Mouse (Mus musculus) adrenal gland, adult 18-20 months (tissue): ENCODE data around the gene Il18rap. TPM values are rescaled to one million over a fixed set of nuclear protein-coding genes. Genes with fewer than 3 reads are reported as not detected.
"Not testable (repeated sequence)": the region's sequence is repeated elsewhere in the genome, so short reads cannot be mapped to it uniquely, and the experiment has no call there.

ENCODE experiments used
- DNase-seq, 2 experiments: peaks; one replicate each; pipeline ENCODE4 v3.0.0; 2021 to 2022; ENCODE audit warnings: low spot score in 2 of 2
- total RNA-seq, 2 experiments: library from RNA; stranded (reverse); gene quantifications; 1 replicate in 1 of 2; 2 replicates in 1 of 2; pipeline ENCODE4 v1.2.3; 2021

Il18rap gene
- total RNA-seq, 2 experiments from 2014 or later = 0.10 to 0.17 TPM

DNA sequence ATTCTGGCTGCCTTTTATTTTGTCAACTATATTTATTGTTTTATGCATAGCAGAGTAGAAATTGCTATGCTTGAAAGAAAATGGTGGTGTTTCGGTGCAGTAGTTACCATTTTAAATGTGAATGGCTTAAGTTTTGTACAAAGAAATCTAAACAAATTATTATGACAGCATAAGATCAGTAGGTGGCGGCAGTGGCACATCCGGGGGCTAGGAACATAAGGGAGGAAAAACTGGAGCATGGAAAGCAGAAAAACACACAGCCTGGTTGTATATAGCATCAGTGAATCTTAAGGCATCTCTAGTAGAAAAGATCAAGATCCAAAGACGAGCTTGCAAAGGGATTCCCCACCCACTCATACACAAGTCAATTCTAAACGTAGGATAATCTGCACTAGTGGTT lies 22.4 kb downstream of the Il18rap start:
- DNase-seq = no peak

DNA sequence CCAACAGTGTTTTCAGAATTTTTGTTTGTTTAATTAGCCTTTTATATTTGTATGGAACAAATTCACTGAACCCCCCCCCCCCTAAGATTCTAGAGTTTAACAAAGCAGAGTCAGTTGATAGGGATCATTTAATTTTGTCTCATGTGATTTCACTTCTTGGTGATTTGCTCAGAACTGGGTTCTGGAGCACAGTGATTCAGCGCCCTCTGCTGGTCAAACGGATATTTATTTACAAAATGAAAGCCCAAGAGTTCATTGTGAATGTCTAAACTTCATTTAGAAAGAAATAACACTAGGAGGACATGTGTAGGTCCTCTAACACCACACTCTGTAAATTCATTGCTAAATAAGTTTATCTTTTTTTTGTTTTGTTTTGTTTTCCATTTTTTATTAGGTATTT lies 29.5 kb downstream of the Il18rap start:
- DNase-seq = peak; percentile 38 to 47

DNA sequence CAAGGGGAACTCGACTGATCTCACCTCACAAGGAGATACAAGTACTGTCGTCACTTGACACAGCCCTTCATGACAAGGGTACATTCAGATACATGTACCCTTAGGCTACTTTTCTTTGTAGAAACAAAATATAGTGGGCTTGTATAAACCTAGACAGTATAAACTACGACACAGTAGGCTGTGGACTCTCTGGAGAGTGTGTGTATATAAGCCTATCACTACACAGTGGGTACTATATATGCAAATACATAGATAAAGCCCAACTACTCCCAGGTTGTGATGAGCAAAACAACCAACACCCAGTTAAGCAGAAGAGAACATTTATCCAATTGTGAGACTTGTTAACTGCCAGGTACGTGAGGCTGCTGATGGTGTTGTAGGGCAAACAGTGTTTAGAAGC lies 31.5 kb downstream of the Il18rap start:
- DNase-seq = no peak

DNA sequence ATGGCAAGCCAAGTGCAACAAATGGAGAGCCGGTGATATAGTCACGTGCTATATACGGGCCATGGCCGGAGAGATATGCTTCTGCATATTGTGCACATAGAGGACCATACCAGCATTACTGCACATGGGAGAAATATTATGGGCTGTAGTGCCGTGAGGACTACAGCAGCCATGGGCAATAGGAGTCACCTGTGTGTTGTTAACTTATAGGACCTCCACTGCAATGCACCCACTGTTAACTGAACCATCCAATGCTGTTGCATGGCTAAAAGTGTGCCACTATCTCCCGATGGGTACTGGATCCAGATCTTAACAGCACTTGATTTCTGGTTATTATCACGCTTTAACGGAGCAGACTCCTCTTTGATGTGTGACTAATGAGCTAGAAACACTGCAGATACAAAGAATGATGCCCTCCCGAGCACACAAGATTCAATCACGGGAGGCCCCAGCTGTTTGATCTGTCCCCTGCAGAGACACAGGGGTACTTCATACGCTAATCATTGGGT lies 32.0 kb downstream of the Il18rap start:
- DNase-seq = no peak

DNA sequence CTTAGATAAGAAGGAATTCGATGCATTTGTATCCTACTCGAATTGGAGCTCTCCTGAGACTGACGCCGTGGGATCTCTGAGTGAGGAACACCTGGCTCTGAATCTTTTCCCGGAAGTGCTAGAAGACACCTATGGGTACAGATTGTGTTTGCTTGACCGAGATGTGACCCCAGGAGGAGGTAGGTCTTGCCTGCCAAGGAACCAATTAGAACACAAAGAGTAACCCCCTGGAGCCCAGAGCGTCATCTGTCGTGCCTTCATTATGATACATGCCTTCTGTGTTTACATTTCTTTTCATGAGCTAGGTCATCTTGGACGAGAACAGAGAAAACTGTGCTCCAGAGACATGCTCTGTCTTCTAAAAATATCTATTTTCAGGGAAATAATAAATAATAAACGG lies 32.6 kb downstream of the Il18rap start:
- no peak for DNase-seq

DNA sequence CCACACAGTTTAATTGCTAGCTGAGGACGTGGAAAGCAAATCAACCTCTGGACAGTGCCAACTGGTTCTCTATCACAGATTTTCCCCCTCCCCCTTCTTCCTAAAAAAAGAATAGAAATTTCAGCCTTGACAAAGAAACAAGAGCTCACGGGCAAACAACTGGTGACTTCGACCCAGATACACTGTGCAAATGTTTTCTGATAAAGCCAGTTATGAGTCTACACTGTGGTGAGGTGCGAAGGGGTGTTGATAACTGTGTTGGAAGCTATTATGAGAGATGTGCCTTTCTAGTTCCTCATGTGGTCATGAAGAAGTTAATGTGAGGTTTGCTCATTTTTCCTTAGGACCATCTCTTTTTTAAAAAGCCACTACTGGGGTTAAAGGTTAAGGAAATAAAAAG lies 54.2 kb downstream of the Il18rap start:
- no peak for DNase-seq

DNA sequence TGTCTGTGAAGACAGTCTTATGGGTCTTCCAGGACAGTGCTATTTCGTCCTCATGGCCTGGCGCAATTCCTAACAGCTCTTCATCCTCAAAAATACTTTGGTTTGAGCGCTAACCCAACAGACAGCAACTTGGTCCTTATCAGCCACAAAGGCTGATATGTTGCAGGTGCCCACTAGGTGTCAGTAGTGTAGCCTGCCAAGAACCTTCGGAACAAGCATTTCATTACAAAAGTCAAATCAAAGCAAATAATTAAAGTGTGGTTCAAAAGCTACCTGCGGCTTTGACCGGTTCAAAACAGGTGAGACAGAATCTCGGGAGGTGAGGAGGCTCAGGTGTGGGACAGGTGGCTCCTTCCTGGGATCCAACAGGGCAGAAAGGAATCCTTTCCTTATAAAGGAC lies 64.6 kb downstream of the Il18rap start, which contains the start of gene Slc9a4:
Slc9a4 (plus strand) TSS at position 298 of the 400 bp plus-strand sequence.
- DNase-seq = peak; percentile 14 to 25

DNA sequence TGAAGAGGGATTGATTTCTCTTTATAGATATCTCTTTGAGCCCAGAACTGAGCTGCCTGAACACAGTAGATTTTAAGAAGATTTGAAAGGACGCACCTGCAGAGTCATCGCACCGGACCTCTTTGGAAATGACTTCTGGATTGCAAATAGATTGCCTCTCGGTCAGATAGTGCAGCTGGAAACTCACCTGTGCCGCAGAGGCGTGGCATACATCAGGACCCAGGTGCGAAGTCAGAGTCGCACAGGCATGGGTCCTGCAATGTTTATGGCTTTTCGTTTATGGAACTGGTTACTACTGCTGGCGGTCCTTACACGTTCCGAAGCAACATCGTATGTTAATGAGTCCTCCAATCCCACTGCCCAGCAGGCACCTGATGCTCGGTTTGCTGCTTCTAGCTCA lies 65.1 kb downstream of the Il18rap start:
- DNase-seq = no peak

DNA sequence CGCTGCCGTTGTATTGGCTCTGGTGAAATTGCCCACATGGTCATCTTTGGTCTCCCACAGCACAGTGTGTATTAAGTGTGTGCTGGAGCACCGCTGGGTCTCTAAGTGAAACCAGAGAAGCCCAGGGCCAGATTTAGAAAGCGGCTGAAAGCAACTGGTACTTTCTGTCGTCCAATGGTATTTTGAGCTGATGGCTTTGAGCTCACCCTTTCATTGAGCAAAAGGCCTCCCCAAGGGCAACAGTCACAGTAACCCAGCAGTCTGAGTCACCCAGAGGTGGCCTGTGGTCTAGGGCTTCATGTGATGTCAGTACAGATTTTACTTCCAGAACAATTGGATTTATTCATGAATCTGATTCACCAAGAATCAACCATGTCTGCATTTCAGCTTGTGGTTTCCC lies 71.6 kb downstream of the Il18rap start:
- DNase-seq = no peak

DNA sequence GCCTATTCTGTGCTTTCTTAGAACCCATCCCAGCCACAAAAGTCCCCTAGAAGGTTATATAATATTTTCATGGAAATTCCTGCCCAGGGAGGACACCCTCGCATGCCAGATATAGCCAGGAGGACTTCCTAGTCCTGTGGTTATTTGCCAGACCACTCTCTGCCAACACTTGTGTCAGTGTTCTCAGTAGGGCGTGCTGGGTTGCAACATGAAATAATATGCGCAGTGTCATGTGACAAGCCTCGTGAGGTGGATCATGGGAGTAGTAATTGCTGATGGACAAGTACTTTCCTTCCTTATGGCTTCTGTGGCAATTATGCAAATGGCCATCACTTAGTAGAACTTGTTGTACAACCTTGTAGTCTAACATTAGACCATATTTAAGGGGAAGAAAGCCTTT lies 75.8 kb downstream of the Il18rap start:
- DNase-seq = no peak

DNA sequence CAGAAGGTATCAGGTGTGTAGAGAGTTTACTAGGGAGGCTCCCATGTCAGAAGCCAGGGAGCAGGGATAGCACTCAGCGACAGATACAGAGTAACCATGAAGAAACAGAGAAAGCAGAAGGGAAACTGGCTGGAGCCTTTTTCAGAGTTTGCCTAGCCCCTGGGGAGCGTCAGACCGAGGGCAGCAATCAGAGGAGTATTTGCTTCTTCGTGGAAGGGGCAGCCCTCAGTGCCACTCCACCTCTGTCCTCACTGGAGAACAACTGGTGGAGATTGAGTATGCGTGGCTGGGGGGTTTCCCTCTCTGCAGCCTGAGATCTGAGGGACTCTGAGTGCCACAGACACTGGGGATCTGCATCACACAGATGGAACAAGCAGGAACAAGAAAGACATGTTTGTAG lies 82.7 kb downstream of the Il18rap start:
- DNase-seq = no peak

DNA sequence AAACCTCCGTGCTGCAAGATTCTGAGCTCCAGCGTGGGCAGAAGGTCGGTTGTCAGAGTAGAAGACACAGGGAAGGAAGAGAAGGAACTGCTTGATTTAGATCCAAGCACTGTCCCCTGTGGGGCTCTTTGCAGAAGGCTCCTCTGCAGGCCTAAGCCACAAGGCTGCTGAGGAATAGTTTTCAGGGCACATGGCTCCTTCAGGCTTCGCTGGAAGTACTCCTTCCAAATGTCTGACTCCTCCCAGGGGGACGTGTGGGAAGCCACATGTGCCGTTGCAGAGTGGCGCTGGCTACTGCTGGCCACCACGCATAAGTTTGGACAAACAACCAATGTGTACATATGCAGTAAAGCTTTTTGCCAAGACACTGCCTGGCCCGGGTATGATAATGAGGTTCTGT lies 84.5 kb downstream of the Il18rap start:
- DNase-seq = not testable (repeated sequence)

DNA sequence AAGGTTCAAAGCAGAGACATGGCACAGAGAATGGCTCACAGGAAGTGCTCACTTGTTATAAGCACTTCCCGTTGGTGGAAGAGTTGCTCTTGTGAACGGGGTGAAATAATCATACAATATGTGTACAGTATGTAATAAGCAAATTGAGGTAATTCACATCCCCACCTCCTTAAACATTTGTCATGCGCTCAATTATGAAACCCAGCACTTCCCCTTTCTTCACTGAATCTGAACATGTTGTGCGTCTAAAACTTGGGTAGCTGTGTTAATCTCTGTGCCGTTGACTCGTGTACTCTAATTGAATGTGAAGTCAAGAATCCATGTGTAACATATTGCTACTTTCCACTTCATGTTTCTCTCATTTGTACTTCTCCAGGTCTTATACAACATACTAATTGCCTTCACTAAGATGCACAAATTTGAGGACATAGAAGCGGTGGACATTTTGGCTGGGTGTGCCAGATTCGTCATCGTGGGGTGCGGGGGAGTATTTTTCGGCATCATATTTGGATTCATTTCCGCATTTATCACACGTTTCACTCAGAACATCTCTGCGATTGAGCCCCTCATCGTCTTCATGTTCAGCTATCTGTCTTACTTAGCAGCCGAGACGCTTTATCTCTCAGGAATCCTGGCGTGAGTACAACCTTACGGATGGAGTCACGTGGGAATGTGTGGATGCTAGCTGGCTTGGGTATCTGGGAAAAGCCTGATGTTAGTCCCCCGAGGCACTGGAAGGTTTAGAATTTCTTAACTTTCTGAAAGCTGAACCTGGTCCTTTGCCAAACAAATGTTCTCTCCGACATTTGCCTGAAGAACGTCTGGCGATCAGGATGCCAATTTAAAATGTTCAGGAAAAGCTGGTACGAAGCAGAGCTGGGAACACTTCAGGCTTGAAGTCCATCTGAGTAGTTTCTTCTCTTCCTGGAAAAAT lies 85.5 kb downstream of the Il18rap start:
- no peak for DNase-seq

Other genes starting within 250 kb of the Il18rap start
- gene Il1rl2, start 190.8 kb upstream of the Il18rap start, total RNA-seq = 1 to 10 TPM; 1.0 to 1.3 TPM
- 1 to 10 TPM in 1 of 2 experiments, under 1 TPM in 1; 0.40 to 1.1 TPM for gene Il1rl1, start 85.8 kb upstream of the Il18rap start, total RNA-seq
- gene Il18r1, start 49.8 kb upstream of the Il18rap start, total RNA-seq = under 1 TPM; 0.07 to 0.54 TPM
- not detected for gene Slc9a4, start 64.7 kb downstream of the Il18rap start, total RNA-seq
- under 1 TPM; 0.16 to 0.27 TPM for gene Slc9a2, start 165.2 kb downstream of the Il18rap start, total RNA-seq